Mouse (Mus musculus): Measurements from ENCODE around the gene Fkbp15.
"Not testable (repeated sequence)": the region's sequence is repeated elsewhere in the genome, so short reads cannot be mapped to it uniquely, and the experiment has no call there.

The Fkbp15 gene

GRCm38 (mm10) chr4:62286257-62286991 lies 73.9 kb downstream of the Fkbp15 start:
- DNase-seq (ENCODE audit: extremely low read depth, insufficient read length, low spot score), result peak; percentile 94

GRCm38 (mm10) chr4:62285576-62285975 lies 74.8 kb downstream of the Fkbp15 start:
- DNase-seq (ENCODE audit: extremely low read depth, insufficient read length, low spot score), result no peak

GRCm38 (mm10) chr4:62282969-62283368 lies 77.4 kb downstream of the Fkbp15 start:
- DNase-seq (ENCODE audit: extremely low read depth, insufficient read length, low spot score), result no peak

- no peak for DNase-seq (ENCODE audit: extremely low read depth, insufficient read length, low spot score)
Observed at GRCm38 (mm10) chr4:62281319-62281718, 79.0 kb downstream of the Fkbp15 start.

GRCm38 (mm10) chr4:62278081-62278480 lies 82.3 kb downstream of the Fkbp15 start:
- DNase-seq (ENCODE audit: extremely low read depth, insufficient read length, low spot score), result no peak

GRCm38 (mm10) chr4:62277222-62277621 lies 83.1 kb downstream of the Fkbp15 start:
- no peak for DNase-seq (ENCODE audit: extremely low read depth, insufficient read length, low spot score)

- no peak for DNase-seq (ENCODE audit: extremely low read depth, insufficient read length, low spot score)
Observed at GRCm38 (mm10) chr4:62276642-62277041, 83.7 kb downstream of the Fkbp15 start.

GRCm38 (mm10) chr4:62274841-62275536 lies 85.4 kb downstream of the Fkbp15 start:
- peak; percentile 35 for DNase-seq (ENCODE audit: extremely low read depth, insufficient read length, low spot score)

GRCm38 (mm10) chr4:62273916-62274315 lies 86.4 kb downstream of the Fkbp15 start:
- DNase-seq (ENCODE audit: extremely low read depth, insufficient read length, low spot score), result no peak

- DNase-seq (ENCODE audit: extremely low read depth, insufficient read length, low spot score), result no peak
Observed at GRCm38 (mm10) chr4:62272696-62273095, 87.7 kb downstream of the Fkbp15 start.

GRCm38 (mm10) chr4:62267101-62267500 lies 93.2 kb downstream of the Fkbp15 start:
- DNase-seq (ENCODE audit: extremely low read depth, insufficient read length, low spot score), result peak; percentile 49

GRCm38 (mm10) chr4:62266016-62266415 lies 94.3 kb downstream of the Fkbp15 start:
- not testable (repeated sequence) for DNase-seq (ENCODE audit: extremely low read depth, insufficient read length, low spot score)

GRCm38 (mm10) chr4:62265154-62265836 lies 95.1 kb downstream of the Fkbp15 start:
- peak; percentile 56 for DNase-seq (ENCODE audit: extremely low read depth, insufficient read length, low spot score)

GRCm38 (mm10) chr4:62263133-62263844 lies 97.1 kb downstream of the Fkbp15 start:
- no peak for DNase-seq (ENCODE audit: extremely low read depth, insufficient read length, low spot score)

GRCm38 (mm10) chr4:62262276-62262675 lies 98.1 kb downstream of the Fkbp15 start, which contains the start of gene Slc31a2:
Gene Slc31a2, plus strand, starts transcription at chr4:62262562.
- DNase-seq (ENCODE audit: extremely low read depth, insufficient read length, low spot score), result no peak

- no peak for DNase-seq (ENCODE audit: extremely low read depth, insufficient read length, low spot score)
Observed at GRCm38 (mm10) chr4:62256931-62257330, 103.4 kb downstream of the Fkbp15 start.

- no peak for DNase-seq (ENCODE audit: extremely low read depth, insufficient read length, low spot score)
Observed at GRCm38 (mm10) chr4:62254551-62254950, 105.8 kb downstream of the Fkbp15 start.

- no peak for DNase-seq (ENCODE audit: extremely low read depth, insufficient read length, low spot score)
Observed at GRCm38 (mm10) chr4:62251776-62252175, 108.6 kb downstream of the Fkbp15 start.

- no peak for DNase-seq (ENCODE audit: extremely low read depth, insufficient read length, low spot score)
Observed at GRCm38 (mm10) chr4:62250896-62251544, 109.3 kb downstream of the Fkbp15 start.

All from 3134 (cell line).